Mouse (Mus musculus) stomach, embryonic 16.5 days (tissue): ENCODE measurements around the gene Sccpdh. TPM values are rescaled to one million over a fixed set of nuclear protein-coding genes. Genes with fewer than 3 reads are reported as not detected.

ENCODE experiments used
- ATAC-seq: fragments of 200-750 bp; cut with Nextera tagmentation; 2 replicates; pipeline ENCODE4 v1.8.0; 2017; ENCODE audit warnings: moderate number of reproducible peaks, moderate TSS enrichment; ENCODE audit not compliant: insufficient read depth, low FRiP score
- H3K27ac ChIP-seq: fragments of 300-500 bp; sonication (generic); 2 replicates; pipeline ENCODE4 v1.5.1; 2014; ENCODE audit warnings: low read length
- H3K27me3 ChIP-seq: fragments of 300-500 bp; sonication (generic); 2 replicates; pipeline ENCODE4 v1.6.1; 2014; ENCODE audit warnings: low read length, control low read depth, mixed read lengths; ENCODE audit not compliant: control insufficient read depth, insufficient read depth
- H3K36me3 ChIP-seq: fragments of 300-500 bp; sonication (generic); 2 replicates; pipeline ENCODE4 v1.6.1; 2014; ENCODE audit warnings: low read length; ENCODE audit not compliant: control insufficient read depth, insufficient read depth
- H3K4me1 ChIP-seq: fragments of 300-500 bp; sonication (generic); 2 replicates; pipeline ENCODE4 v1.6.1; 2014; ENCODE audit warnings: low read length, control low read depth, mixed read lengths; ENCODE audit not compliant: control insufficient read depth, insufficient read depth
- H3K4me2 ChIP-seq: fragments of 300-500 bp; sonication (generic); 2 replicates; pipeline ENCODE4 v1.6.1; 2014; ENCODE audit warnings: low read depth, low read length, mixed read lengths
- H3K4me3 ChIP-seq: fragments of 300-500 bp; sonication (generic); replicated peaks from 2 replicates; pipeline ENCODE4 v1.5.1; 2014; ENCODE audit warnings: mild to moderate bottlenecking, low read length
- H3K9ac ChIP-seq: fragments of 300-500 bp; sonication (generic); 2 replicates; pipeline ENCODE4 v1.6.1; 2014; ENCODE audit warnings: low read length
- H3K9me3 ChIP-seq: fragments of 300-500 bp; sonication (generic); replicated peaks from 2 replicates; pipeline ENCODE4 v1.6.1; 2016; ENCODE audit warnings: low read length, control low read depth; ENCODE audit not compliant: control insufficient read depth
- WGBS: fragments of 180-500 bp; shearing (Covaris S2); extraction: QIAGEN DNeasy Blood & Tissue Kit; methylation state at CpG from one replicate; pipeline ENCODE4 v1.1.7; 2014; 5-methylcytosine and 5-hydroxymethylcytosine counted together
- polyA plus RNA-seq: library from polyadenylated mRNA; unstranded; fragments of >200 nt; fragmentation: Nextera tagmentation; extraction: Ambion mirVana; gene quantifications from 2 replicates; pipeline ENCODE4 v1.2.1, GENCODE M21; 2015

The Sccpdh gene
- polyA plus RNA-seq, 1 experiment from 2014 or later: 65.1 TPM

DNA sequence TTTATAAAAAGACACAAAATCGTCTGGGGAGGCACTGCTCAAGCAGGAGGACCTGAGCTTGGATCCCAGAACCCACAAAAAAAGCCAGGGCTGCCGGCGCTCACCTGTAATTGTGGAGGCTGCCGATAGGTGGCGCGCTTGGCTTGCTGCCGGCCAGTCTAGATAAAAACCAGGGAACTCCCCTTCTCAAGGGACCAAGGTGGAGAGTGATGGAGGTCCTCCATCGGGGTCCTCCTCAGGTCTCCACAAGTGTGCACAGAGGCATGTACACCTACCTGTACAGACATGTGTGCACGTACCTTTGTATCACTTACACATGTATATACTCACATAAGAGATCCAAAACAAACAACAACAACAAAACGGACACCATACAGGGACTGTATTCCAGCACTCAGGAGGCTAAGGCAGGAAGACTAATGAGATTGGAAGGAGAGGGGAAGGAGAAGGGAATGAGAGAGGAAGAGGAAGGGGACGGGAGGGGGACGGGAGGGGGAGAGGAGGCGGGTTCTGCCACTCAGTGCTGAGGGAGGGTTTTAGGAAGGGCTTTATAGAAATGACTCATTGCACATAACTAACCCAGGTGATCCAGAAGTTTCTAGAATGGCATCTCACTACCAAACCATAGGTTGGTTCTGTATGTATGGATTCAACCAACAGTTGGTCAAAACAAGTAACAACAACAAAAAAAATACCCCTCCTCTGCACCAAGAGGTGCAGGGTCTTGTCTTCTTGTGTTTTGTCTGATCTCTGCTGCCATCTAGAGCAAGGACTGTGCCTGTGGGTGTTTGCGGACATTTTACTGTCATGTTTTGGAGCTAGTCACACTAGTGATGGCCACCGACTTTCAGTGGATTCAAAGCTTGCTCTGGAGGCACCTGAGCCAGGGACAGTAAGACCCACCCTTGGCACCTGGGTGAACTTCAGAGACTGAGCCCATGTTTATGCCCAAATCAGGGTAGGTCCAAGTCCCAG is 66.8 kb downstream of the Sccpdh start:
- WGBS: 33% methylated on average over 15 of the region's 15 CpGs
- Histone ChIP-seq H3K4me3 (no peak overlapping the region), H3K27ac (no peak overlapping the region), H3K4me1 (no peaks in the 10 kb centered on the region), H3K36me3 (no peaks in the 10 kb centered on the region), H3K9me3 (no peaks in the 10 kb centered on the region), H3K9ac (no peak overlapping the region), H3K4me2 (no peak overlapping the region), H3K27me3 (no peaks in the 10 kb centered on the region)
- 0 out of 2 replicates have a peak, but pooled peaks have one; percentile 40 for ATAC-seq

DNA sequence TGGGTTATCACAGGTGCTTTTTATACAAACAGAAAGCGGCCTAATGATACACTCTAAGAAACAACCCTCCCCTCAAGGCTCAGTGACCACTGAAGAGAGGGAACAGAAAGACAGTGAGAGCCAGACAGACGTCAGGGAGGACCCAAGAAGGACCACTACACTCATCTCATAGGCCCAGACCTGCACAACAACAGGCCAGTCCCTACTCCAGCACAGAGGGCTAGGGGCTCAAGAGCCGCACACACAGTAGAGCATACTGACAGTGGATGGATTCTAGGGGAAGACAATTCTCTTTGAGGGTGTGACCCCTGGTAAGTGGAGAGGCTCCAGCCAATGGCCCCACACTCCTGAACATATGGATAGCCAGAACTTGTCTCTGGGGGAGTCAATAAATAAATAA is 68.5 kb downstream of the Sccpdh start:
- no peak for ATAC-seq
- no peak overlapping the region for H3K9ac ChIP-seq
- no peaks in the 10 kb centered on the region for H3K9me3 ChIP-seq
- no peak overlapping the region for H3K4me3 ChIP-seq
- WGBS: 83% methylated on average over 3 of the region's 3 CpGs
- no peaks in the 10 kb centered on the region for H3K27me3 ChIP-seq
- no peak overlapping the region for H3K27ac ChIP-seq
- no peaks in the 10 kb centered on the region for H3K4me1 ChIP-seq
- no peak overlapping the region for H3K4me2 ChIP-seq
- no peaks in the 10 kb centered on the region for H3K36me3 ChIP-seq

Other genes with a start within 250 kb of the Sccpdh start
- gene Smyd3, start 150.2 kb upstream of the Sccpdh start, polyA plus RNA-seq: 18.8 and 18.9 TPM in 2 replicates
- 25.8 and 31.0 TPM in 2 replicates for gene Tfb2m, start 121.9 kb upstream of the Sccpdh start, polyA plus RNA-seq
- gene Cnst, start 121.8 kb upstream of the Sccpdh start, polyA plus RNA-seq: 16.6 and 18.8 TPM in 2 replicates
- gene Kif28, start 77.1 kb downstream of the Sccpdh start, polyA plus RNA-seq: 0.04 TPM in 1 of 2 replicates, not detected in the other
- not detected in 2 replicates for gene Gm10518, start 135.2 kb downstream of the Sccpdh start, polyA plus RNA-seq
- 18.1 and 19.0 TPM in 2 replicates for gene Ahctf1, start 135.5 kb downstream of the Sccpdh start, polyA plus RNA-seq